Mouse (Mus musculus) kidney, embryonic 14.5 days (tissue): ENCODE data around the gene Vmn2r78. TPM values are rescaled to one million over a fixed set of nuclear protein-coding genes. Genes with fewer than 3 reads are reported as not detected.
"Not testable (repeated sequence)": the region's sequence is repeated elsewhere in the genome, so short reads cannot be mapped to it uniquely, and the experiment has no call there.

Experiments used
- ATAC-seq: fragments of 200-750 bp; cut with Nextera tagmentation; 2 replicates; pipeline ENCODE4 v1.8.0; 2017; ENCODE audit warnings: moderate number of reproducible peaks, mild to moderate bottlenecking, moderate TSS enrichment, moderate library complexity; ENCODE audit not compliant: low FRiP score, low TSS enrichment
- H3K27ac ChIP-seq: fragments of 300-500 bp; sonication (generic); 2 replicates; pipeline ENCODE4 v1.5.1; 2014; ENCODE audit warnings: low read depth, mild to moderate bottlenecking, low read length, moderate library complexity, mixed read lengths
- H3K27me3 ChIP-seq: fragments of 300-500 bp; sonication (generic); 2 replicates; pipeline ENCODE4 v1.6.1; 2014; ENCODE audit warnings: mild to moderate bottlenecking, low read length; ENCODE audit not compliant: control insufficient read depth, insufficient read depth
- H3K36me3 ChIP-seq: fragments of 300-500 bp; sonication (generic); 2 replicates; pipeline ENCODE4 v1.6.1; 2014; ENCODE audit warnings: low read length, mixed read lengths; ENCODE audit not compliant: control insufficient read depth, insufficient read depth
- H3K4me1 ChIP-seq: fragments of 300-500 bp; sonication (generic); 2 replicates; pipeline ENCODE4 v1.6.1; 2014; ENCODE audit warnings: low read length, mixed read lengths; ENCODE audit not compliant: control insufficient read depth, insufficient read depth
- H3K4me2 ChIP-seq: fragments of 300-500 bp; sonication (generic); replicated peaks from 2 replicates; pipeline ENCODE4 v1.6.1; 2014; ENCODE audit warnings: low read depth, mild to moderate bottlenecking, low read length
- H3K4me3 ChIP-seq: fragments of 300-500 bp; sonication (generic); 2 replicates; pipeline ENCODE4 v1.5.1; 2014; ENCODE audit warnings: mild to moderate bottlenecking, low read length
- H3K9ac ChIP-seq: fragments of 300-500 bp; sonication (generic); 2 replicates; pipeline ENCODE4 v1.6.1; 2014; ENCODE audit warnings: low read depth, mild to moderate bottlenecking, low read length, moderate library complexity
- H3K9me3 ChIP-seq: fragments of 300-500 bp; sonication (generic); 2 replicates; pipeline ENCODE4 v1.6.1; 2016; ENCODE audit warnings: low read length; ENCODE audit not compliant: control insufficient read depth
- WGBS: fragments of 180-500 bp; shearing (Covaris S2); extraction: QIAGEN DNeasy Blood & Tissue Kit; methylation state at CpG from one replicate; pipeline ENCODE4 v1.1.7; 2014; 5-methylcytosine and 5-hydroxymethylcytosine counted together
- polyA plus RNA-seq: library from polyadenylated mRNA; unstranded; fragments of >200 nt; fragmentation: Nextera tagmentation; extraction: Ambion mirVana; gene quantifications from 2 replicates; pipeline ENCODE4 v1.2.1, GENCODE M21; 2014

Vmn2r78 gene
- not detected in 2 replicates for polyA plus RNA-seq

GRCm38 (mm10) chr7:86914794-86915193, at the start of gene Vmn2r78:
Gene Vmn2r78, plus strand, starts transcription at chr7:86915094.
- not testable (repeated sequence) for H3K27me3 ChIP-seq, H3K4me3 ChIP-seq, ATAC-seq, H3K36me3 ChIP-seq, H3K9ac ChIP-seq, H3K4me2 ChIP-seq, H3K27ac ChIP-seq, H3K9me3 ChIP-seq, H3K4me1 ChIP-seq
- WGBS: 89% methylated on average over 2 of the region's 2 CpGs

DNA sequence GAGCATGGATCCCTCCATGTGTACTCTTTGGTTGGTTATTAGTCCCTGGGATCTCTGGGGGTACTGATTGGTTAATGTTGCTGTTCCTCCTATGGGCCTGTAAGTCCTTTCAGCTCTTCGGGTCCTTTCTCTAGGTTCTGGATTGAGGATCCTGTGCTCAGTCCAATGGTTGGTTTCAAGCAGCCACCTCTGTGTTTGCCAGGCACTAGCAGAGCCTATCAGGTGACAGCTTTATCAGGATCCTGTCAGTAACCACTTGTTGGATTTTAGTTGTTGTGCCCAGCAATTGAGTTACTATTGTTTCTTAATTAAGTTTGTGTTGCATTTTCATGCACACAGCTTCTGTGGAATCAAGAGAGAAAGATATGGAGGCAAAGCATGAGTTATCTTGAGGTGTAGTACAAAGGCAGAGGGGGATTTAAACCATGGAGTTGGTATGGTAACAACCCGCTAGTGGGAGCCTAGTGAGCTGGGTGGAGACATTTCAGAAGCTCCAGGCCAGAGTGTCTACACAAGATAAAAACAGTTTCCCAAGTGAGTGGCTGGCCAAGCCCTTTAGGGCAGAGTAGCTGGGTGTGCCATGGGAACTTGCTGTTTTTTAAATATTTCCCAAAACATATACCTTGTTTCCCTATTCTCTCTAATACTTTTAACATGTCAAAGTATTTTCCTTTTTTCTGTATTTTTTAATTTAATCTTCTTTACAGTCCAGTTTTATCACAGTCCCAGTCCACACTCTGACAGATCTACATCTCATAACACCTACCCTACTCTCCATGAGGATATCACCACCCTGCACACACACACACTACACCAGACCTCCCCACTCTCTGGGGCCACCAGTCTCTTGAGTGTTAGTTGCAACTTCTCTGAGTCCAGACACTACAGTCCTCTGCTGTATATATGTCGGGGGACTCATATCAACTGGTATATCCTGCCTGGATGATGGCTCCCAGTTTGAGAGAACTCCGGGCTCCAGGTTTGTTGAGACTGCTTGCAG, 25.1 kb upstream of the Vmn2r78 start:
- no peak for ATAC-seq
- 84% methylated on average over 4 of the region's 4 CpGs for WGBS
- Histone ChIP-seq H3K27me3 (no peaks in the 10 kb centered on the region), H3K27ac (no peak overlapping the region), H3K9me3 (no peaks in the 10 kb centered on the region), H3K9ac (no peak overlapping the region), H3K36me3 (no peaks in the 10 kb centered on the region), H3K4me3 (no peak overlapping the region), H3K4me2 (no peak overlapping the region), H3K4me1 (no peaks in the 10 kb centered on the region)

DNA sequence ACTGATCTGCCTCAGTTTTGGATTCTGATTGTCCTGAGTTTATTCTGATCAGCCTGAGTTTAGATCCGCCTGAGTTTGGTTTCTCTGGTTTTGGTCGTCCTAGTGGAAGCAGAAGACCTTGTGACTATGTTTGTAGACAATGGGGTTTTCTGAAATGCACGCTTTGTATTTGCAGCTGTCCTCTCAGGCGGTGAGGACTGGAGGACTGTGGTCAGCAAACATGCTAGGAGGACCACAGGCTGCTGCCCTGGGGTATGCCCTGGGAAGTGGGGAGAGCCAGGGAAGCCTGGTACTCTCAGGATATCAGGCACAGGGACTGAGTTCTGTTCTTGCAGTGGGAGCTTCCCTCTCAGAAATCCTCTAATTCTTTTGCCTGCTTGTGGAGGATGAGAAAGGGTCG, 22.4 kb downstream of the Vmn2r78 start:
- no peak overlapping the region for H3K9ac ChIP-seq
- no peaks in the 10 kb centered on the region for H3K36me3 ChIP-seq
- no peaks in the 10 kb centered on the region for H3K4me1 ChIP-seq
- WGBS: 88% methylated on average over 5 of the region's 5 CpGs
- no peak for ATAC-seq
- H3K4me2 ChIP-seq: no peak overlapping the region
- H3K27ac ChIP-seq: no peak overlapping the region
- H3K9me3 ChIP-seq: no peaks in the 10 kb centered on the region
- H3K4me3 ChIP-seq: no peak overlapping the region
- H3K27me3 ChIP-seq: no peaks in the 10 kb centered on the region

- no peak overlapping the region for H3K4me3 ChIP-seq
- no peak overlapping the region for H3K9ac ChIP-seq
- H3K4me1 ChIP-seq: no peaks in the 10 kb centered on the region
- H3K36me3 ChIP-seq: no peaks in the 10 kb centered on the region
- no peak overlapping the region for H3K4me2 ChIP-seq
- WGBS: 64% methylated on average over 1 of the region's 1 CpGs
- no peaks in the 10 kb centered on the region for H3K9me3 ChIP-seq
- no peak overlapping the region for H3K27ac ChIP-seq
- ATAC-seq: no peak
- no peaks in the 10 kb centered on the region for H3K27me3 ChIP-seq
Observed at GRCm38 (mm10) chr7:86994700-86995099, 79.8 kb downstream of the Vmn2r78 start.

DNA sequence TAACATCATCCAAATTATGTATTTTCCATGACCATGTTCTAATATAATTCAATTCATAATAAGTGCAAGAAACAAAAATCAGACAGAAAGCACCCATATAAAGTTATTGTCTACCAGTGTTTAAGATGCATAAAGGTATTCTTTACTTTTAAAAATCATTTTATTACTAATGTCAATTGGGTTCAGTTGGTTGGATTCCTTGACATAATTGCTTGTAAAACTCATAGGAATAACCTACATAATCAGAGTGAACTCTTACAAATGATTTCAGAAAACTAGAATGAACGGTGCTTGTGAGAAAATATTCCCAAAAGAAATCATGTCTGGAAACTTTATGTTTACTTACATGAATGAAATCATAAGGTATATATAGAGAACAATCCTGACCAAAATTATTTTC, 80.9 kb downstream of the Vmn2r78 start, which contains the start of gene Vmn2r79:
Gene Vmn2r79 (plus strand): TSS at position 301 of the 400 bp plus-strand sequence.
- H3K4me2 ChIP-seq, H3K9ac ChIP-seq, H3K9me3 ChIP-seq, H3K27ac ChIP-seq, H3K36me3 ChIP-seq, H3K4me3 ChIP-seq, H3K4me1 ChIP-seq, H3K27me3 ChIP-seq, ATAC-seq: not testable (repeated sequence)
- 90% methylated on average over 1 of the region's 1 CpGs for WGBS

Other genes with a start within 250 kb of the Vmn2r78 start
- gene Olfr292, start 226.8 kb upstream of the Vmn2r78 start, polyA plus RNA-seq: not detected in 2 replicates
- gene Folh1, start 139.2 kb upstream of the Vmn2r78 start, polyA plus RNA-seq: 0.08 and 0.10 TPM in 2 replicates
- gene Vmn2r77, start 120.1 kb upstream of the Vmn2r78 start, polyA plus RNA-seq: not detected in 2 replicates
- gene Vmn2r79, start 81.0 kb downstream of the Vmn2r78 start, polyA plus RNA-seq: not detected in 2 replicates